Mouse (Mus musculus): ENCODE data around the gene Pnck. TPM values are rescaled to one million over a fixed set of nuclear protein-coding genes. Genes with fewer than 3 reads are reported as not detected.
A peak's percentile ranks its signal among the peaks of the same experiment; 100 is the strongest.

Pnck gene
- total RNA-seq (2012; rRNA removed) = 2.0 and 4.9 TPM in 2 replicates

GRCm38 (mm10) chrX:73659575-73660283 lies at the start of gene Pnck:
Gene Pnck (minus strand): TSS chrX:73660117.
- in situ Hi-C loops (cut with MboI; ENCODE audit: low sequenced_read_pairs in 2 of 2, unreplicated experiment in 2 of 2) = loop anchor here in 1 of 2 experiments (10.0 to 25.0 kb wide), 2 partner anchors 85 to 622 kb away; partner anchors contain the start of gene Pnma5
- H3K4me1 ChIP-seq (ENCODE audit: control insufficient read depth in 2 of 2, insufficient read depth in 2 of 2, low read length in 2 of 2, poor library complexity in 1 of 2) = peaks cover 0 to 7% of the 10 kb centered on the region in 2 experiments; a peak in 1 of 4 replicates
- peak within 1 kb of the TSS; percentile 33 for H3K9ac ChIP-seq (ENCODE audit: insufficient read depth, low read depth, low read length, poor library complexity, severe bottlenecking)
- TF ChIP-seq MAFK (IDR thresholded peaks at IDR 0.05; ENCODE audit: insufficient read depth, low read depth, low read length) = no peak
- no peak for TF ChIP-seq HCFC1 (IDR thresholded peaks at IDR 0.05; ENCODE audit: borderline replicate concordance, insufficient read depth, low read length)
- TF ChIP-seq ZC3H11A (IDR thresholded peaks at IDR 0.05; ENCODE audit: borderline replicate concordance, low read depth, low read length) = no peak
- TF ChIP-seq CHD2 (IDR thresholded peaks at IDR 0.05; ENCODE audit: low read depth, low read length) = no peak
- H3K9me3 ChIP-seq (ENCODE audit: control insufficient read depth, insufficient read depth, low read depth, low read length) = no peaks in the 10 kb centered on the region
- H3K36me3 ChIP-seq (ENCODE audit: control insufficient read depth, insufficient read depth, low read length, poor library complexity, severe bottlenecking) = no peaks in the 10 kb centered on the region
- DNase-seq (ENCODE audit: low read depth, low spot score) = no peak
- H3K4me3 ChIP-seq (ENCODE audit: insufficient read depth in 1 of 2, low read depth in 1 of 2, low read length in 2 of 2, poor library complexity in 1 of 2, severe bottlenecking in 1 of 2) = peak within 1 kb of the TSS; percentile 56 to 69
- no peak within 1 kb of the TSS for H3K27ac ChIP-seq (ENCODE audit: insufficient read depth, low read depth, low read length, poor library complexity, severe bottlenecking)

GRCm38 (mm10) chrX:73700472-73700871 lies 40.6 kb upstream of the Pnck start:
- no peak for TF ChIP-seq CHD2 (IDR thresholded peaks at IDR 0.05; ENCODE audit: low read depth, low read length)
- TF ChIP-seq ZNF384 (IDR thresholded peaks at IDR 0.05; ENCODE audit: low read depth, low read length) = no peak
- TF ChIP-seq MAFK (IDR thresholded peaks at IDR 0.05; ENCODE audit: insufficient read depth, low read depth, low read length) = no peak
- Histone ChIP-seq H3K4me3 (ENCODE audit: insufficient read depth in 1 of 2, low read depth in 1 of 2, low read length in 2 of 2, poor library complexity in 1 of 2, severe bottlenecking in 1 of 2) (no peak overlapping the region), H3K9ac (ENCODE audit: insufficient read depth, low read depth, low read length, poor library complexity, severe bottlenecking) (no peak overlapping the region), H3K4me1 (ENCODE audit: control insufficient read depth in 2 of 2, insufficient read depth in 2 of 2, low read length in 2 of 2, poor library complexity in 1 of 2) (no peaks in the 10 kb centered on the region), H3K36me3 (ENCODE audit: control insufficient read depth, insufficient read depth, low read length, poor library complexity, severe bottlenecking) (no peaks in the 10 kb centered on the region; the same call in none of the 2 replicates), H3K27ac (ENCODE audit: insufficient read depth, low read depth, low read length, poor library complexity, severe bottlenecking) (no peak overlapping the region), H3K9me3 (ENCODE audit: control insufficient read depth, insufficient read depth, low read depth, low read length) (no peaks in the 10 kb centered on the region)
- no peak for DNase-seq (ENCODE audit: low read depth, low spot score)
- in situ Hi-C loops (cut with MboI; ENCODE audit: low sequenced_read_pairs in 2 of 2, unreplicated experiment in 2 of 2) = no loop called here

- no peak overlapping the region for H3K4me3 ChIP-seq (ENCODE audit: insufficient read depth in 1 of 2, low read depth in 1 of 2, low read length in 2 of 2, poor library complexity in 1 of 2, severe bottlenecking in 1 of 2)
- H3K9me3 ChIP-seq (ENCODE audit: control insufficient read depth, insufficient read depth, low read depth, low read length) = no peaks in the 10 kb centered on the region
- peak; percentile 28 for DNase-seq (ENCODE audit: low read depth, low spot score)
- TF ChIP-seq HCFC1 (IDR thresholded peaks at IDR 0.05; ENCODE audit: borderline replicate concordance, insufficient read depth, low read length) = no peak
- TF ChIP-seq ZNF384 (IDR thresholded peaks at IDR 0.05; ENCODE audit: low read depth, low read length) = no peak
- no peak for TF ChIP-seq ZC3H11A (IDR thresholded peaks at IDR 0.05; ENCODE audit: borderline replicate concordance, low read depth, low read length)
- TF ChIP-seq MAFK (IDR thresholded peaks at IDR 0.05; ENCODE audit: insufficient read depth, low read depth, low read length) = no peak
- TF ChIP-seq CHD2 (IDR thresholded peaks at IDR 0.05; ENCODE audit: low read depth, low read length) = no peak
- H3K36me3 ChIP-seq (ENCODE audit: control insufficient read depth, insufficient read depth, low read length, poor library complexity, severe bottlenecking) = peaks cover 28% of the 10 kb centered on the region
- H3K9ac ChIP-seq (ENCODE audit: insufficient read depth, low read depth, low read length, poor library complexity, severe bottlenecking) = no peak overlapping the region
- H3K27ac ChIP-seq (ENCODE audit: insufficient read depth, low read depth, low read length, poor library complexity, severe bottlenecking) = no peak overlapping the region
- H3K4me1 ChIP-seq (ENCODE audit: control insufficient read depth in 2 of 2, insufficient read depth in 2 of 2, low read length in 2 of 2, poor library complexity in 1 of 2) = no peaks in the 10 kb centered on the region
- in situ Hi-C loops (cut with MboI; ENCODE audit: low sequenced_read_pairs in 2 of 2, unreplicated experiment in 2 of 2) = no loop called here
Measured at GRCm38 (mm10) chrX:73690917-73691629, 31.2 kb upstream of the Pnck start.

GRCm38 (mm10) chrX:73685629-73686028 lies 25.7 kb upstream of the Pnck start:
- Histone ChIP-seq H3K4me1 (ENCODE audit: control insufficient read depth in 2 of 2, insufficient read depth in 2 of 2, low read length in 2 of 2, poor library complexity in 1 of 2) (peaks cover 2 to 18% of the 10 kb centered on the region in 2 experiments; a peak in 2 of 4 replicates), H3K27ac (ENCODE audit: insufficient read depth, low read depth, low read length, poor library complexity, severe bottlenecking) (0 out of 2 replicates have a peak overlapping the region, but pooled peaks have one; percentile 43), H3K9me3 (ENCODE audit: control insufficient read depth, insufficient read depth, low read depth, low read length) (no peaks in the 10 kb centered on the region), H3K9ac (ENCODE audit: insufficient read depth, low read depth, low read length, poor library complexity, severe bottlenecking) (no peak overlapping the region), H3K4me3 (ENCODE audit: insufficient read depth in 1 of 2, low read depth in 1 of 2, low read length in 2 of 2, poor library complexity in 1 of 2, severe bottlenecking in 1 of 2) (no peak overlapping the region), H3K36me3 (ENCODE audit: control insufficient read depth, insufficient read depth, low read length, poor library complexity, severe bottlenecking) (peaks cover 41% of the 10 kb centered on the region)
- in situ Hi-C loops (cut with MboI; ENCODE audit: low sequenced_read_pairs in 2 of 2, unreplicated experiment in 2 of 2) = no loop called here
- DNase-seq (ENCODE audit: low read depth, low spot score) = no peak
- TF ChIP-seq MAFK (IDR thresholded peaks at IDR 0.05; ENCODE audit: insufficient read depth, low read depth, low read length) (no peak), ZNF384 (IDR thresholded peaks at IDR 0.05; ENCODE audit: low read depth, low read length) (no peak), ZC3H11A (IDR thresholded peaks at IDR 0.05; ENCODE audit: borderline replicate concordance, low read depth, low read length) (no peak), HCFC1 (IDR thresholded peaks at IDR 0.05; ENCODE audit: borderline replicate concordance, insufficient read depth, low read length) (no peak), CHD2 (IDR thresholded peaks at IDR 0.05; ENCODE audit: low read depth, low read length) (no peak)

Measured in ES-E14 (cell line).